Mouse (Mus musculus): Measurements from ENCODE around the gene H2-DMa. TPM values are rescaled to one million over a fixed set of nuclear protein-coding genes. Genes with fewer than 3 reads are reported as not detected.

The H2-DMa gene
- total RNA-seq, 4 experiments from 2014 or later: 20.7 to 35.3 (median 30.7) TPM

Other genes starting within 250 kb of the H2-DMa start
- not detected for gene Gm7029, start 245.7 kb upstream of the H2-DMa start, total RNA-seq (2022)
- 1 to 10 TPM; 2.0 to 3.0 (median 2.9) TPM for gene Kifc1, start 228.9 kb upstream of the H2-DMa start, total RNA-seq (2022)
- gene Platr17, start 214.4 kb upstream of the H2-DMa start, total RNA-seq (2022): 1 to 10 TPM in 2 of 4 experiments, not detected in 2; 1.3 to 1.6 TPM
- 10 to 100 TPM; 24.0 to 31.9 (median 27.1) TPM for gene Daxx, start 210.1 kb upstream of the H2-DMa start, total RNA-seq (2022)
- gene Tapbp, start 203.6 kb upstream of the H2-DMa start, total RNA-seq (2022): 10 to 100 TPM; 53.0 to 74.3 (median 56.5) TPM
- 10 to 100 TPM; 36.8 to 44.6 (median 41.3) TPM for gene Zbtb22, start 203.6 kb upstream of the H2-DMa start, total RNA-seq (2022)
- gene Rgl2, start 190.0 kb upstream of the H2-DMa start, total RNA-seq (2022): 10 to 100 TPM; 48.9 to 73.4 (median 60.6) TPM
- gene Pfdn6, start 179.2 kb upstream of the H2-DMa start, total RNA-seq (2022): 100 to 1,000 TPM in 1 of 4 experiments, 10 to 100 TPM in 3; 81.6 to 112 (median 95.7) TPM
- 10 to 100 TPM; 10.9 to 14.7 (median 13.7) TPM for gene Wdr46, start 178.9 kb upstream of the H2-DMa start, total RNA-seq (2022)
- 1 to 10 TPM; 5.8 to 6.9 (median 6.2) TPM for gene B3galt4, start 168.1 kb upstream of the H2-DMa start, total RNA-seq (2022)
- gene Vps52, start 163.7 kb upstream of the H2-DMa start, total RNA-seq (2022): 10 to 100 TPM; 70.6 to 79.6 (median 72.8) TPM
- 100 to 1,000 TPM; 328 to 351 (median 339) TPM for gene Rps18, start 163.5 kb upstream of the H2-DMa start, total RNA-seq (2022)
- gene H2-K1, start 119.2 kb upstream of the H2-DMa start, total RNA-seq (2022): 10 to 100 TPM; 31.2 to 66.9 (median 50.2) TPM
- 10 to 100 TPM; 31.4 to 43.5 (median 36.1) TPM for gene Ring1, start 94.9 kb upstream of the H2-DMa start, total RNA-seq (2022)
- 10 to 100 TPM; 45.6 to 50.2 (median 46.4) TPM for gene H2-Ke6, start 91.5 kb upstream of the H2-DMa start, total RNA-seq (2022)
- gene Slc39a7, start 87.9 kb upstream of the H2-DMa start, total RNA-seq (2022): 10 to 100 TPM; 91.2 to 98.6 (median 95.0) TPM
- gene Rxrb, start 87.7 kb upstream of the H2-DMa start, total RNA-seq (2022): 10 to 100 TPM; 72.8 to 87.6 (median 78.1) TPM
- gene Col11a2, start 80.1 kb upstream of the H2-DMa start, total RNA-seq (2022): 10 to 100 TPM; 12.6 to 18.0 (median 16.8) TPM
- gene H2-Oa, start 27.2 kb upstream of the H2-DMa start, total RNA-seq (2022): 1 to 10 TPM in 2 of 4 experiments, under 1 TPM in 1, not detected in 1; 0.44 to 2.2 (median 1.7) TPM
- gene Brd2, start 3.1 kb downstream of the H2-DMa start, total RNA-seq (2022): 100 to 1,000 TPM; 181 to 210 (median 190) TPM
- gene H2-DMb2, start 23.8 kb downstream of the H2-DMa start, total RNA-seq (2022): 1 to 10 TPM in 3 of 4 experiments, under 1 TPM in 1; 0.84 to 3.5 (median 2.0) TPM
- gene H2-DMb1, start 33.5 kb downstream of the H2-DMa start, total RNA-seq (2022): 1 to 10 TPM; 2.2 to 7.1 (median 3.5) TPM
- 1 to 10 TPM; 3.0 to 8.6 (median 4.6) TPM for gene Tap1, start 68.0 kb downstream of the H2-DMa start, total RNA-seq (2022)
- gene Psmb9, start 68.2 kb downstream of the H2-DMa start, total RNA-seq (2022): 1 to 10 TPM; 2.6 to 3.2 (median 3.0) TPM
- gene Psmb8, start 78.2 kb downstream of the H2-DMa start, total RNA-seq (2022): 10 to 100 TPM in 1 of 4 experiments, 1 to 10 TPM in 3; 4.0 to 12.1 (median 7.1) TPM
- gene Tap2, start 84.0 kb downstream of the H2-DMa start, total RNA-seq (2022): 10 to 100 TPM; 10.2 to 18.0 (median 16.3) TPM
- gene H2-Ob, start 119.4 kb downstream of the H2-DMa start, total RNA-seq (2022): 1 to 10 TPM in 2 of 4 experiments, under 1 TPM in 2; 0.54 to 1.3 (median 0.90) TPM
- 10 to 100 TPM in 2 of 4 experiments, 1 to 10 TPM in 2; 2.4 to 30.3 (median 11.7) TPM for gene H2-Ab1, start 138.1 kb downstream of the H2-DMa start, total RNA-seq (2022)
- gene H2-Aa, start 168.3 kb downstream of the H2-DMa start, total RNA-seq (2022): 10 to 100 TPM in 2 of 4 experiments, 1 to 10 TPM in 2; 3.4 to 37.3 (median 13.3) TPM
- gene H2-Eb1, start 186.3 kb downstream of the H2-DMa start, total RNA-seq (2022): 10 to 100 TPM in 2 of 4 experiments, 1 to 10 TPM in 2; 2.7 to 26.0 (median 9.3) TPM
- not detected for gene H2-Eb2, start 206.1 kb downstream of the H2-DMa start, total RNA-seq (2022)
- under 1 TPM; 0.49 to 0.82 (median 0.63) TPM for gene Btnl2, start 235.3 kb downstream of the H2-DMa start, total RNA-seq (2022)

Data from left cerebral cortex, adult 8-10 months (tissue).